Mouse (Mus musculus): ENCODE results near the gene Plin5.
"Not testable (repeated sequence)": the region's sequence is repeated elsewhere in the genome, so short reads cannot be mapped to it uniquely, and the experiment has no call there.

The Plin5 gene

DNA sequence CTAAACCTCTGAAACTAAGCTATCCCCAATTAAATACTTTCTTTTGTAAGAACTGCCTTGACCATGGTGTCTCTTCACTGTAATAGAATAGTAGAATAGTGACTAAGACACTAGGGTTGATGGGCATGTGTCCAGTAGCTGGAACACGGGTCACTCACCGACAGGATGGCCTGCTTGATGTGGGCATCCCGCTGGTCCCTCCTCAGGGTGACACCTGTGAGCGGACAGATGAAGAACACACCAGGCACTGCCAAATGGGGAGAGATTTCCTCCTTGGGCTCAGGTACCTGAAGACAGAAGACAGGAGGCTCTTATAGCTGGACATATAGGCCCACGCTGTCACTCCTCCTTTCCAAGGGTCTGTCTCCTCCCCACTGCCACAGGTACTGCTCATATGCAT, 45.2 kb downstream of the Plin5 start:
- DNase-seq (ENCODE audit: low spot score in 2 of 2): no peak

DNA sequence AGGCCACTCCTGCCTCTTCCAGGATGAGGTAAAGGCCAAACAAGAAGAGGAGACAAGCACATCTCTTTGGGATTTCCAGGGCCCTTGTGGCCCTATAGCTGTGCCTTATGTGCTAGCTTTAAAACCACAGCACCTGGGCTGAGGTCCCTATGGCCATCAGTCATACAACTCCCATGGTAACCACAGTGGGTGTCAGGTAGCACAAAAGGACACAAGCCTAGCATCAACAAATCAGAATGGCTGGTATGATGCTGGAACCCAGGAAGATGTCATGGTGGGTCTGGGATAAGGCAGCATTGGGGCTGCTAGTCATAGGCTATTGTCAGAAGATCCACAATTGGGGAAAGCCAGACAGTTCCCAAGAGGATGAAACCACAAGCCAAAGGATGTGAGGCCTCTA, 46.3 kb downstream of the Plin5 start:
- DNase-seq (ENCODE audit: low spot score in 2 of 2): no peak

DNA sequence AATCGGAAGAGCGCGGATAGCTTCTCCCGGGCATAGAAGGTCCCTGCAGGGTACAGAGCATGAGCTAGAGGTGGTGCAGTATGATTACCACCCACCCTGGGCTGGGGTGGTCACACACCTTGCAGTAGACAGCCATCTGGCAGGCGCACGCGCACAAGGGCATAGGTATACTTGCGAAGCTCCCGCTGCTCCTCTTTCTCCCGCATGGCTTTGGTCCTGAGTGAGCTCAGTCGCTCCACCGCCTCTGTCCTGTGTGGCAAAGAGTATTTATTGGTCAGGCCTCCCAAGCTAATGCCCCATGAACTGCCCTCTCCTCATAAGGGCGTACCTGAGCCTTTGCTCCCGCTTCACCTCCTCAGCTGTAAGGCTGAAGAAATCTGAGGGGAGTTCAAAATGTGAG, 48.3 kb downstream of the Plin5 start:
- no peak for DNase-seq (ENCODE audit: low spot score in 2 of 2)

DNA sequence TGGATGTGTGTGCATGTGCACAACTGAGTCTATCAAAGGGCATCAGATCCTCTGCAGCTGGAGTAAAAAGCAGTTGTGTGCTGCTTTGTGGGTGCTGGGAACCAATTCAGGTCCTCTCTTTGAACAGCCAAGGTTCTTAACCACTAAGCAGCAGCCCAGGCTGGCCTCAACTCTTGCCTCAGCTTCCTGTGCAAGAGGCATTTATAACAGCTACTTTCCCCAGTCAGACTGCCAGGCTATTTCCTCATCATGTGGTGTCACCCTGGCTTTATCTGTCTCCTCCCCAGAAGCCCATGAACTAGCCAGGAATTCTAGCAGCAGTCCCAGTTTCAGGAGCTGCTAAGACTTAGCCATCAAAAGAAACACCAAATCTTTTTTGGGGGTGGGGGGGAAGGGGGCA, 50.9 kb downstream of the Plin5 start:
- DNase-seq (ENCODE audit: low spot score in 2 of 2): no peak

DNA sequence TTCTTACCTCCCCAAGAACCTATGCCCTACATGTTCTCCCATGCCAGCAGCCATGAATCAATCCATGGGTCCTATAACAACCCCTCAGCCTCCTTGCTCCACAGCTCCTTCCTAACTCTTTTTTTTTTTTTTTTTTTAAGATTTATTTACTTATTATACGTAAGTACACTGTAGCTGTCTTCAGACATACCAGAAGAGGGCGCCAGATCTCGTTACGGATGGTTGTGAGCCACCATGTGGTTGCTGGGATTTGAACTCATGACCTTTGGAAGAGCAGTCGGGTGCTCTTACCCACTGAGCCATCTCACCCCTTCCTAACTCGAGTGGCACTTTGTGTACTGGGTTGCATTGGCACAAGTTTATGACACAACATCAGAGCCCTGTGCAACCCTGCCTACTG, 51.7 kb downstream of the Plin5 start:
- DNase-seq (ENCODE audit: low spot score in 2 of 2): not testable (repeated sequence)

DNA sequence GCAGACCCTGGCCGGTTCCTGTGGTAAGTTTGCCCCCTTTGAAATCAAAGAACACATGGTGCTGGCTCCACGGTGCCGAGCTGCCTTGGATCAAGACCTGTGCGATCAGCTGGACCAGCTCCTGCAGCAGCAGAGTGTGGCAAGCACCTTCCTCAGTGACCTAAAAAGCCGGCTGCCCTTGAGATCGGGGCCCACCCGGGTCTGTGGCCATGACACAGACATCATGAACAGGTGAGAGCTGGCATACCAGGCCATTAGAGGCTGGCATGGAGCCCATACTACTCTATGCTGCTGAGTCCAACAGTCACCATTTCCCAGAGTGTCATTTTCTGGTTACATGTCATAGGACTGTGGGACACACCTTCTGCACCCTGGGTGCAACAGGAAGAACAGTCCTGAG, 55.3 kb downstream of the Plin5 start:
- DNase-seq (ENCODE audit: low spot score in 2 of 2): no peak

Measured in natural killer cell, adult 2 months (primary cell).